Mouse (Mus musculus): ENCODE data around the gene Tas2r102. TPM values are rescaled to one million over a fixed set of nuclear protein-coding genes. Genes with fewer than 3 reads are reported as not detected.

Tas2r102 gene
- polyA plus RNA-seq (2015; fragmentation: Nextera tagmentation; extraction: Ambion mirVana): not detected in 2 replicates

GRCm38 (mm10) chr6:132761831-132762230, at the start of gene Tas2r102:
Gene Tas2r102 (plus strand): TSS chr6:132762131.
- ATAC-seq (ENCODE audit: low FRiP score): no peak
- H3K4me3 ChIP-seq: no peak within 1 kb of the TSS
- no peaks in the 10 kb centered on the region for H3K9me3 ChIP-seq
- no peaks in the 10 kb centered on the region for H3K4me1 ChIP-seq (replicated peaks)
- no peak within 1 kb of the TSS for H3K9ac ChIP-seq
- no peak within 1 kb of the TSS for H3K4me2 ChIP-seq
- no peaks in the 10 kb centered on the region for H3K27me3 ChIP-seq
- WGBS: 90% methylated on average over 2 of the region's 2 CpGs
- H3K36me3 ChIP-seq: no peaks in the 10 kb centered on the region
- H3K27ac ChIP-seq: no peak within 1 kb of the TSS

GRCm38 (mm10) chr6:132737935-132738334, 24.0 kb upstream of the Tas2r102 start, which contains the start of gene Tas2r115:
Gene Tas2r115 (minus strand): TSS chr6:132738035.
- no peak within 1 kb of the TSS for H3K4me2 ChIP-seq
- no peak within 1 kb of the TSS for H3K27ac ChIP-seq
- no peak within 1 kb of the TSS for H3K9ac ChIP-seq
- no peaks in the 10 kb centered on the region for H3K4me1 ChIP-seq (replicated peaks)
- H3K4me3 ChIP-seq: no peak within 1 kb of the TSS
- 84% methylated on average over 2 of the region's 2 CpGs for WGBS
- no peaks in the 10 kb centered on the region for H3K9me3 ChIP-seq
- no peak for ATAC-seq (ENCODE audit: low FRiP score)
- H3K36me3 ChIP-seq: no peaks in the 10 kb centered on the region
- no peaks in the 10 kb centered on the region for H3K27me3 ChIP-seq

GRCm38 (mm10) chr6:132750206-132750605, 11.7 kb upstream of the Tas2r102 start:
- no peak for ATAC-seq (ENCODE audit: low FRiP score)

GRCm38 (mm10) chr6:132754430-132754829, 7.5 kb upstream of the Tas2r102 start, which contains the start of gene Tas2r124:
Gene Tas2r124 (plus strand): TSS chr6:132754730.
- Histone ChIP-seq H3K9me3 (no peaks in the 10 kb centered on the region), H3K4me3 (no peak within 1 kb of the TSS), H3K4me1 (replicated peaks) (no peaks in the 10 kb centered on the region), H3K9ac (no peak within 1 kb of the TSS), H3K36me3 (no peaks in the 10 kb centered on the region), H3K4me2 (no peak within 1 kb of the TSS), H3K27ac (no peak within 1 kb of the TSS), H3K27me3 (no peaks in the 10 kb centered on the region)
- ATAC-seq (ENCODE audit: low FRiP score): no peak
- WGBS: 93% methylated on average over 1 of the region's 1 CpGs

More at GRCm38 (mm10) chr6:132750206-132750605, 11.7 kb upstream of the Tas2r102 start:
- H3K36me3 ChIP-seq: no peaks in the 10 kb centered on the region
- no peak overlapping the region for H3K4me3 ChIP-seq
- no peaks in the 10 kb centered on the region for H3K9me3 ChIP-seq
- H3K9ac ChIP-seq: no peak overlapping the region
- WGBS: 93% methylated on average over 2 of the region's 2 CpGs
- no peaks in the 10 kb centered on the region for H3K27me3 ChIP-seq
- no peak overlapping the region for H3K27ac ChIP-seq
- no peaks in the 10 kb centered on the region for H3K4me1 ChIP-seq (replicated peaks)
- no peak overlapping the region for H3K4me2 ChIP-seq

- no peak within 1 kb of the TSS for H3K4me2 ChIP-seq
- H3K4me1 ChIP-seq (replicated peaks): no peaks in the 10 kb centered on the region
- H3K4me3 ChIP-seq: no peak within 1 kb of the TSS
- H3K9me3 ChIP-seq: no peaks in the 10 kb centered on the region
- no peak within 1 kb of the TSS for H3K9ac ChIP-seq
- H3K36me3 ChIP-seq: no peaks in the 10 kb centered on the region
- no peak for ATAC-seq (ENCODE audit: low FRiP score)
- no peaks in the 10 kb centered on the region for H3K27me3 ChIP-seq
- no peak within 1 kb of the TSS for H3K27ac ChIP-seq
These were observed 16.1 kb downstream of the Tas2r102 start, which contains the start of gene Tas2r136 for GRCm38 (mm10) chr6:132778062-132778461. Gene Tas2r136 (minus strand): TSS chr6:132778162.

GRCm38 (mm10) chr6:132795393-132795792, 33.5 kb downstream of the Tas2r102 start:
- Histone ChIP-seq H3K9me3 (peaks cover 16% of the 10 kb centered on the region), H3K36me3 (no peaks in the 10 kb centered on the region), H3K4me3 (no peak overlapping the region), H3K27ac (no peak overlapping the region), H3K27me3 (no peaks in the 10 kb centered on the region), H3K9ac (no peak overlapping the region), H3K4me2 (no peak overlapping the region), H3K4me1 (replicated peaks) (no peaks in the 10 kb centered on the region)
- ATAC-seq (ENCODE audit: low FRiP score): no peak
- WGBS: 23% methylated on average over 1 of the region's 1 CpGs

GRCm38 (mm10) chr6:132802518-132802917, 40.6 kb downstream of the Tas2r102 start, which contains the start of gene Tas2r117:
Gene Tas2r117 (plus strand): TSS chr6:132802818.
- Histone ChIP-seq H3K9ac (no peak within 1 kb of the TSS), H3K27ac (no peak within 1 kb of the TSS), H3K4me2 (no peak within 1 kb of the TSS), H3K9me3 (no peaks in the 10 kb centered on the region), H3K27me3 (no peaks in the 10 kb centered on the region), H3K36me3 (no peaks in the 10 kb centered on the region), H3K4me3 (no peak within 1 kb of the TSS), H3K4me1 (replicated peaks) (no peaks in the 10 kb centered on the region)
- no peak for ATAC-seq (ENCODE audit: low FRiP score)
- WGBS: 88% methylated on average over 1 of the region's 1 CpGs

Other genes starting within 250 kb of the Tas2r102 start
- gene Prh1, start 192.3 kb upstream of the Tas2r102 start, polyA plus RNA-seq (2015; fragmentation: Nextera tagmentation; extraction: Ambion mirVana): not detected in 2 replicates
- not detected in 2 replicates for gene Prp2, start 166.2 kb upstream of the Tas2r102 start, polyA plus RNA-seq (2015; fragmentation: Nextera tagmentation; extraction: Ambion mirVana)
- gene A630073D07Rik, start 110.6 kb upstream of the Tas2r102 start, polyA plus RNA-seq (2015; fragmentation: Nextera tagmentation; extraction: Ambion mirVana): not detected in 2 replicates
- not detected in 2 replicates for gene Tas2r120, start 105.2 kb upstream of the Tas2r102 start, polyA plus RNA-seq (2015; fragmentation: Nextera tagmentation; extraction: Ambion mirVana)
- gene Tas2r121, start 61.1 kb upstream of the Tas2r102 start, polyA plus RNA-seq (2015; fragmentation: Nextera tagmentation; extraction: Ambion mirVana): not detected in 2 replicates
- gene Tas2r122, start 50.2 kb upstream of the Tas2r102 start, polyA plus RNA-seq (2015; fragmentation: Nextera tagmentation; extraction: Ambion mirVana): not detected in 2 replicates
- gene Tas2r115, start 24.1 kb upstream of the Tas2r102 start, polyA plus RNA-seq (2015; fragmentation: Nextera tagmentation; extraction: Ambion mirVana): not detected in 2 replicates
- not detected in 2 replicates for gene Tas2r124, start 7.4 kb upstream of the Tas2r102 start, polyA plus RNA-seq (2015; fragmentation: Nextera tagmentation; extraction: Ambion mirVana)
- not detected in 2 replicates for gene Tas2r136, start 16.0 kb downstream of the Tas2r102 start, polyA plus RNA-seq (2015; fragmentation: Nextera tagmentation; extraction: Ambion mirVana)
- not detected in 2 replicates for gene Tas2r117, start 40.7 kb downstream of the Tas2r102 start, polyA plus RNA-seq (2015; fragmentation: Nextera tagmentation; extraction: Ambion mirVana)
- not detected in 2 replicates for gene Tas2r123, start 85.0 kb downstream of the Tas2r102 start, polyA plus RNA-seq (2015; fragmentation: Nextera tagmentation; extraction: Ambion mirVana)
- gene Tas2r116, start 93.3 kb downstream of the Tas2r102 start, polyA plus RNA-seq (2015; fragmentation: Nextera tagmentation; extraction: Ambion mirVana): not detected in 2 replicates
- not detected in 2 replicates for gene Tas2r110, start 105.9 kb downstream of the Tas2r102 start, polyA plus RNA-seq (2015; fragmentation: Nextera tagmentation; extraction: Ambion mirVana)
- gene Tas2r113, start 130.9 kb downstream of the Tas2r102 start, polyA plus RNA-seq (2015; fragmentation: Nextera tagmentation; extraction: Ambion mirVana): not detected in 2 replicates
- not detected in 2 replicates for gene Tas2r125, start 147.5 kb downstream of the Tas2r102 start, polyA plus RNA-seq (2015; fragmentation: Nextera tagmentation; extraction: Ambion mirVana)
- not detected in 2 replicates for gene Tas2r129, start 189.0 kb downstream of the Tas2r102 start, polyA plus RNA-seq (2015; fragmentation: Nextera tagmentation; extraction: Ambion mirVana)
- gene Tas2r131, start 195.8 kb downstream of the Tas2r102 start, polyA plus RNA-seq (2015; fragmentation: Nextera tagmentation; extraction: Ambion mirVana): not detected in 2 replicates
- not detected in 2 replicates for gene Tas2r109, start 218.8 kb downstream of the Tas2r102 start, polyA plus RNA-seq (2015; fragmentation: Nextera tagmentation; extraction: Ambion mirVana)

Measured in hindbrain, embryonic 13.5 days (tissue).